Mouse (Mus musculus): ENCODE results near the gene Bag1.

GRCm38 (mm10) chr4:40916592-40917155, 31.4 kb downstream of the Bag1 start:
- TF ChIP-seq CTCF (IDR thresholded peaks at IDR 0.05 in 2 of 3, conservative IDR thresholded peaks at IDR 0.05 in 1 of 3; ENCODE audit: control insufficient read depth in 1 of 3, insufficient read depth in 1 of 3, low read depth in 2 of 3, low read length in 3 of 3, poor library complexity in 1 of 3, severe bottlenecking in 1 of 3) = peak; percentile 35 to 40 (median 37); a peak in 5 of 6 replicates
- TF ChIP-seq MAX (IDR thresholded peaks at IDR 0.05; ENCODE audit: low read length) = no peak
- TF ChIP-seq ZNF384 (IDR thresholded peaks at IDR 0.05; ENCODE audit: low read depth, low read length) = no peak
- no peak for TF ChIP-seq EP300 (IDR thresholded peaks at IDR 0.05; ENCODE audit: low read depth in 1 of 2, low read length in 2 of 2)
- TF ChIP-seq GATA1 (IDR thresholded peaks at IDR 0.05; ENCODE audit: low read depth, low read length) = no peak
- no peak for TF ChIP-seq HCFC1 (IDR thresholded peaks at IDR 0.05; ENCODE audit: low read depth, low read length)

Measured in MEL (cell line).